Mouse (Mus musculus) embryo, embryonic 10 days (tissue): ENCODE results near the gene Glipr1l1.
"Not testable (repeated sequence)": the region's sequence is repeated elsewhere in the genome, so short reads cannot be mapped to it uniquely, and the experiment has no call there.

Experiments used
- DNase-seq: peaks from one replicate; pipeline ENCODE4 v3.0.0-alpha.2; 2015; ENCODE audit warnings: low spot score

Glipr1l1 gene

GRCm38 (mm10) chr10:112059702-112060582 lies at the start of gene Glipr1l1:
Gene Glipr1l1 (plus strand): TSS chr10:112060189.
- DNase-seq = peak; percentile 93

GRCm38 (mm10) chr10:112023585-112023984 lies 36.4 kb upstream of the Glipr1l1 start:
- DNase-seq = no peak

GRCm38 (mm10) chr10:112028689-112029088 lies 31.3 kb upstream of the Glipr1l1 start:
- DNase-seq = not testable (repeated sequence)

GRCm38 (mm10) chr10:112043523-112043922 lies 16.5 kb upstream of the Glipr1l1 start:
- DNase-seq = not testable (repeated sequence)

- DNase-seq = not testable (repeated sequence)
These were observed 15.7 kb upstream of the Glipr1l1 start for GRCm38 (mm10) chr10:112044283-112044682.

- no peak for DNase-seq
These were observed 8.8 kb upstream of the Glipr1l1 start for GRCm38 (mm10) chr10:112051220-112051619.

GRCm38 (mm10) chr10:112051956-112052355 lies 8.0 kb upstream of the Glipr1l1 start:
- peak; percentile 35 for DNase-seq

GRCm38 (mm10) chr10:112060583-112060934 lies 570 bp downstream of the Glipr1l1 start:
- not testable (repeated sequence) for DNase-seq

GRCm38 (mm10) chr10:112080044-112080443 lies 20.1 kb downstream of the Glipr1l1 start:
- no peak for DNase-seq

GRCm38 (mm10) chr10:112083157-112083556 lies 23.2 kb downstream of the Glipr1l1 start, which contains the start of gene Glipr1l2:
Gene Glipr1l2 (plus strand): TSS chr10:112083354.
- no peak for DNase-seq

GRCm38 (mm10) chr10:112105785-112106184 lies 45.8 kb downstream of the Glipr1l1 start:
- DNase-seq = peak; percentile 75

- no peak for DNase-seq
These were observed 50.4 kb downstream of the Glipr1l1 start for GRCm38 (mm10) chr10:112110401-112110800.

- DNase-seq = not testable (repeated sequence)
These were observed 65.1 kb downstream of the Glipr1l1 start for GRCm38 (mm10) chr10:112125090-112125489.

GRCm38 (mm10) chr10:112127682-112128230 lies 67.8 kb downstream of the Glipr1l1 start:
- not testable (repeated sequence) for DNase-seq
